Mouse (Mus musculus) lung, postnatal 0 days (tissue): Measurements from ENCODE around the gene Psip1. TPM values are rescaled to one million over a fixed set of nuclear protein-coding genes. Genes with fewer than 3 reads are reported as not detected.

Source experiments
- ATAC-seq: fragments of 200-750 bp; cut with Nextera tagmentation; 2 replicates; pipeline ENCODE4 v1.8.0; 2017; ENCODE audit warnings: moderate library complexity
- DNase-seq: peaks from one replicate; pipeline ENCODE4 v3.0.0-alpha.2; 2016; ENCODE audit warnings: low spot score
- H3K27ac ChIP-seq: fragments of 300-500 bp; sonication (generic); 2 replicates; pipeline ENCODE4 v1.5.1; 2014; ENCODE audit warnings: antibody characterized with exemption, mild to moderate bottlenecking, low read length, mixed read lengths
- H3K27me3 ChIP-seq: fragments of 300-500 bp; sonication (generic); replicated peaks from 2 replicates; pipeline ENCODE4 v1.6.1; 2014; ENCODE audit warnings: low read length, mixed read lengths; ENCODE audit not compliant: insufficient read depth
- H3K36me3 ChIP-seq: fragments of 300-500 bp; sonication (generic); 2 replicates; pipeline ENCODE4 v1.6.1; 2014; ENCODE audit warnings: low read length, mixed read lengths; ENCODE audit not compliant: insufficient read depth
- H3K4me1 ChIP-seq: fragments of 300-500 bp; sonication (generic); 2 replicates; pipeline ENCODE4 v1.6.1; 2014; ENCODE audit warnings: antibody characterized with exemption, low read depth, low read length, mixed read lengths; ENCODE audit not compliant: insufficient read depth
- H3K4me2 ChIP-seq: fragments of 300-500 bp; sonication (generic); replicated peaks from 2 replicates; pipeline ENCODE4 v1.6.1; 2014; ENCODE audit warnings: low read depth, mild to moderate bottlenecking, low read length, moderate library complexity, mixed read lengths
- H3K4me3 ChIP-seq: fragments of 300-500 bp; sonication (generic); 2 replicates; pipeline ENCODE4 v1.5.1; 2014; ENCODE audit warnings: low read depth, low read length
- H3K9ac ChIP-seq: fragments of 300-500 bp; sonication (generic); replicated peaks from 2 replicates; pipeline ENCODE4 v1.6.1; 2014; ENCODE audit warnings: low read depth, mild to moderate bottlenecking
- H3K9me3 ChIP-seq: fragments of 300-500 bp; sonication (generic); 2 replicates; pipeline ENCODE4 v1.6.1; 2016; ENCODE audit warnings: low read length, mixed read lengths
- CTCF ChIP-seq: IDR thresholded peaks from 2 replicates; pipeline ENCODE4 v1.5.1; 2016; ENCODE audit warnings: antibody characterized with exemption, mild to moderate bottlenecking
- EP300 ChIP-seq: IDR thresholded peaks from 2 replicates; pipeline ENCODE4 v1.6.1; 2016; ENCODE audit warnings: antibody characterized with exemption, mild to moderate bottlenecking, control low read depth
- WGBS: fragments of 180-500 bp; shearing (Covaris S2); extraction: QIAGEN DNeasy Blood & Tissue Kit; methylation state at CpG from one replicate; pipeline ENCODE4 v1.1.7; 2014; 5-methylcytosine and 5-hydroxymethylcytosine counted together
- polyA plus RNA-seq: library from polyadenylated mRNA; unstranded; fragments of >200 nt; fragmentation: Nextera tagmentation; extraction: Ambion mirVana; gene quantifications from 2 replicates; pipeline ENCODE4 v1.2.1, GENCODE M21; 2015

Gene Psip1
- polyA plus RNA-seq, 1 experiment from 2014 or later = 38.1 TPM

DNA sequence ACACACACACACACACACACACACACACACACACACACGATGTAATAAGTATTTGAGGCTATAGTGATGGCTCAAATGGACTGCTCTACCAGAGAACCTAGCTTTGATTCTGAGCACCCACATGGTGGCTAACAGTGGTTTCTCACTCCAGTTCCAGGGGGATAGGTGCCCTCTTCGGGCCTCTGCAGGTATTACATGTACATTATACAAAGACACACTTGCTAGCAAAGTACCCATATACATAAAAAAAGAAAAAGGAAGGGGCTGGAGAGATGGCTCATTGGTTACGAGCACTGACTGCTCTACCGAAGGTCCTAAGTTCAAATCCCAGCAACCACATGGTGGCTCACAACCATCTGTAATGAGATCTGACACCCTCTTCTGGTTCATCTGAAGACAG, 57.4 kb downstream of the Psip1 start:
- no peak overlapping the region for H3K9ac ChIP-seq
- H3K27ac ChIP-seq = no peak overlapping the region
- no peak for TF ChIP-seq EP300
- TF ChIP-seq CTCF = 0 out of 2 replicates have a peak, but pooled peaks have one; percentile 32
- no peak for ATAC-seq
- H3K4me1 ChIP-seq = no peaks in the 10 kb centered on the region
- no peak overlapping the region for H3K4me3 ChIP-seq
- no peak overlapping the region for H3K4me2 ChIP-seq
- no peak for DNase-seq
- H3K36me3 ChIP-seq = 0 out of 2 replicates have a peak, but pooled peaks cover 4% of the 10 kb centered on the region
- H3K9me3 ChIP-seq = no peaks in the 10 kb centered on the region
- WGBS = 89% methylated on average over 4 of the region's 4 CpGs
- no peaks in the 10 kb centered on the region for H3K27me3 ChIP-seq

DNA sequence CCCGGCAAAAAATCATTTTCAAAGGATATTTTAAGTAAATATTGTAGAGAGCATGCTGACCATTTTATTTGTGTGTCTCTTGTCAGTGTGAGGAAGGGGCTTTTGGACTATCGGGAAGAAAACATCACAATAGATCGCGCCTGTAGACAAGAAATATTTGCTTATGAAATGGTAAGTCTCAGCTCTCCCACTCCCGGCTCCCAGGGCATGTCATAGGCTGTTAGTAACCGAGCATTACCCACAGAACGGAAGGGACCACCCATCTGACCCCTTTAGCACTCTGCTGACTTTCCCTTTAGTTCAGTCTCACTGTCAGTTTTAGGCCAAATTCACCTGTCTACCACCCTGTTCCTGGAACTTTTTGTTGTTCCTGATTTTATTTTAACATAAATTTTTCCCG, 58.6 kb downstream of the Psip1 start:
- Histone ChIP-seq H3K4me2 (no peak overlapping the region), H3K36me3 (0 out of 2 replicates have a peak, but pooled peaks cover 4% of the 10 kb centered on the region), H3K4me1 (no peaks in the 10 kb centered on the region), H3K27me3 (no peaks in the 10 kb centered on the region), H3K4me3 (no peak overlapping the region), H3K9me3 (no peaks in the 10 kb centered on the region), H3K27ac (no peak overlapping the region), H3K9ac (no peak overlapping the region)
- no peak for TF ChIP-seq EP300
- no peak for TF ChIP-seq CTCF
- no peak for ATAC-seq
- no peak for DNase-seq
- whole genome bisulfite sequencing = 95% methylated on average over 8 of the region's 8 CpGs

DNA sequence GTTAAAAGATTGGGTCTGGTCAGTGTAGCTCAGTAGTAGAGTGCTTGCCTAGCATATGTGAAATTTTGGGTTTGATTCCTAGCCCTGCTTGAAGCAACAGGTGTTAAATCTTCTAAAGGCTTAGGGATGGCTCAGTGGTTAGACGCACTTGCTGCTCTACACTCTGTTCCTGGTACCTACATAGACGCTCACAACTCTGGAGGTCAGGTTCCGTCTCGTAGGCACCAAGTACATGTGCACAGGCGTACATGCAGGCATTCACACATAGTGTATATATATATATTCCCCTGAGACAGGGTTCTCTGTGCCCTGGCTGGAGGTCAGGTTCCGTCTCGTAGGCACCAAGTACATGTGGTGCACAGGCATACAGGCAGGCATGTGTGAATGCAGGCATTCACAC, 59.1 kb downstream of the Psip1 start:
- no peak overlapping the region for H3K4me2 ChIP-seq
- DNase-seq = no peak
- H3K9me3 ChIP-seq = no peaks in the 10 kb centered on the region
- TF ChIP-seq CTCF = no peak
- TF ChIP-seq EP300 = no peak
- no peak for ATAC-seq
- WGBS = 93% methylated on average over 7 of the region's 7 CpGs
- H3K4me3 ChIP-seq = no peak overlapping the region
- 0 out of 2 replicates have a peak, but pooled peaks cover 4% of the 10 kb centered on the region for H3K36me3 ChIP-seq
- H3K27me3 ChIP-seq = no peaks in the 10 kb centered on the region
- no peaks in the 10 kb centered on the region for H3K4me1 ChIP-seq
- no peak overlapping the region for H3K9ac ChIP-seq
- H3K27ac ChIP-seq = no peak overlapping the region

DNA sequence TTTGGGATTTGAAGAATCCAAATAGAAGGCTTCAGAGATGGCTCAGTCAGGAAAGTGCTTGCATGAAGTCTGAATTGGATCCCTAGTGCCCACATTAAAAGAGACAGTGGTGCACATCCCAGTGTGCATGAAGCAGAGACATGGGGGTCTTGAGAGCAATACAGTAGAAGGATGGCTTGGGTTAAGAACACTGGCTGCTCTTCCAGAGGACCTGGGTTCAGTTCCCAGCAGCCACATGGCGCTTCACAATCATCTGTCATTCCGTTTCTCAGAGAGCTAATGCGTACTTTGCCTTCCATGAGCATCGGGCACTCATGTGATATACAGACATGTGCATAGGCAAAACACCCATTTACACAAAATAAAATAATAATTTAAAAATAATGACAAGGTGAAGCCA, 61.1 kb downstream of the Psip1 start:
- Histone ChIP-seq H3K36me3 (0 out of 2 replicates have a peak, but pooled peaks cover 4% of the 10 kb centered on the region), H3K9ac (no peak overlapping the region), H3K27me3 (no peaks in the 10 kb centered on the region), H3K4me2 (no peak overlapping the region), H3K4me1 (no peaks in the 10 kb centered on the region), H3K4me3 (no peak overlapping the region), H3K9me3 (no peaks in the 10 kb centered on the region), H3K27ac (no peak overlapping the region)
- no peak for DNase-seq
- TF ChIP-seq EP300 (no peak), CTCF (no peak)
- 96% methylated on average over 4 of the region's 4 CpGs for WGBS
- no peak for ATAC-seq

- WGBS = 91% methylated on average over 6 of the region's 6 CpGs
- H3K9me3 ChIP-seq = no peaks in the 10 kb centered on the region
- ATAC-seq (no peak), DNase-seq (no peak)
- no peaks in the 10 kb centered on the region for H3K27me3 ChIP-seq
- H3K4me3 ChIP-seq = no peak overlapping the region
- no peak overlapping the region for H3K4me2 ChIP-seq
- 0 out of 2 replicates have a peak, but pooled peaks cover 4% of the 10 kb centered on the region for H3K36me3 ChIP-seq
- H3K27ac ChIP-seq = no peak overlapping the region
- H3K4me1 ChIP-seq = no peaks in the 10 kb centered on the region
- no peak for TF ChIP-seq EP300
- no peak for TF ChIP-seq CTCF
- no peak overlapping the region for H3K9ac ChIP-seq
Observed at GRCm38 (mm10) chr4:83423641-83424040, 62.6 kb downstream of the Psip1 start.

DNA sequence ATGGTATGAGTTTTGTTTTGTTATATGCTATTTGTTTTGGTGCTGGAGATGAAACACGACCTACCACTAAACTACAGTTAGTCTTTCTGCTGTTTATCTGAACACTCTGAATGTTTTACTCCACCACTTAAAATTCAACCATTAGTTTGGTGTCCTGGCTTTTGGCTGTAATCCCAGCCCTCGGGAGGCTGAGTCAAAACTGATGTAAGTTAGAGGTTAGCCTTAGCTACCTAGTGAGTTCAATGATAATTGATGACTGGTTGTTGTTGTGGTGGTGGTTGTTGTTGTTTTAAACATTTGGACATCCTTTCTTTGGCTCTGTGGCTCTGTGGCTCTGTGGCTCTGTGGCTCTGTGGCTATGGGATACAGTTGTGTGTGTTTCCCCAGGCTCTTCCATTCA, 67.5 kb downstream of the Psip1 start:
- no peaks in the 10 kb centered on the region; the same call in 1 of the 2 replicates for H3K4me1 ChIP-seq
- 46% methylated on average over 2 of the region's 2 CpGs for WGBS
- peak overlapping the region; percentile 82 for H3K4me3 ChIP-seq
- no peak overlapping the region for H3K9ac ChIP-seq
- no peak overlapping the region for H3K27ac ChIP-seq
- H3K36me3 ChIP-seq = no peaks in the 10 kb centered on the region
- no peaks in the 10 kb centered on the region for H3K27me3 ChIP-seq
- DNase-seq = no peak
- ATAC-seq = no peak
- H3K4me2 ChIP-seq = peak overlapping the region; percentile 67
- no peak for TF ChIP-seq EP300
- no peaks in the 10 kb centered on the region for H3K9me3 ChIP-seq

DNA sequence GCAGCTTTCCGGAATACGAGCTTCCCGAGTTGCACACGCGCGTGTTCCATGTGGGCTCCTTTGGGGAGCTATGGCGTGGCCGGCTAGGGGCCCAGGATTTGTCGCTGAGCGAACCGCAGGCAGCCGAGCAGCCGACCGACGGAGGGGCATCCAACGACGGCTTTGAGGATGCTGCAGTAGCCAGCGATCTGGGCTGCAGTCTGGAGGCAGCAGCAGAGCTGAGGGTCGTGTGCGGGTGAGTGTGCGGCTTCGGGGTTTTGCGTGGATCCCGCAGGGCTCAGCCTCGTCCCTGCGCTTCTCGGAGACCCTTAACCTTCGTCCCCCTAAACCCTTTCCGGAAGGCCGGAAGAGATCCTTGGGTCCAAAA, 68.5 kb downstream of the Psip1 start:
- H3K27me3 ChIP-seq = no peaks in the 10 kb centered on the region
- DNase-seq = no peak
- H3K36me3 ChIP-seq = no peaks in the 10 kb centered on the region
- peak overlapping the region; percentile 65 for H3K9ac ChIP-seq
- H3K9me3 ChIP-seq = no peaks in the 10 kb centered on the region
- peak overlapping the region; percentile 82 for H3K4me3 ChIP-seq
- no peaks in the 10 kb centered on the region; the same call in 1 of the 2 replicates for H3K4me1 ChIP-seq
- TF ChIP-seq CTCF = no peak
- TF ChIP-seq EP300 = no peak
- under 1% methylated on average over 29 of the region's 30 CpGs for WGBS
- peak overlapping the region; percentile 67 for H3K4me2 ChIP-seq
- H3K27ac ChIP-seq = peak overlapping the region; percentile 58
- ATAC-seq = peak; percentile 46
